Comparison of ENCODE assay signal across 8 mouse cellular contexts in the genomic region with DNA sequence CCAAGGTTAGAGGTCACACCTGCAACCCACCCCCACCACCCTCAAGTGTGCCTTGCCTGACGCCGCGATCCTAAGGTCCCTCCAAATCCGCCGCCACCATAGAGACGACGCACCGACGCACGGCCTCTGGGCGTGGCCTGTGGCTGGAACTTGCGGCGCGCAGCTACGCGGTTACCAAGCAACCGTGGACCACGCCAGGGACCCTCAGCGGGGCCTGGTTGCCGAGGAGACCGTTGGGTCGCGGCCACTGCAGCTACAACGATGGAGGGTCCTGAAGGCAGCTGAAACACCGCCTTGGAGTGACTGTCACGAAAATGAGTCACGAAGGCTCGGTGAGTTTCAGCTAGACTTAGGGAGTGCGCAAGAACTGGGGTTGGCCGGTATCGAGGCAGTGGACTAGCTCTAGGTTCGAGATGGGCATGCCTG. TPM values are rescaled to one million over a fixed set of nuclear protein-coding genes. Genes with fewer than 3 reads are reported as not detected.
DNase-seq lines count a peak whose midpoint lies in the region; ATAC-seq and TF ChIP-seq lines count a peak whose summit lies in the region.

Gene Wdr54 (minus strand): TSS at position 139 of the 426 bp plus-strand sequence.
Gene 1700003E16Rik (plus strand): TSS at position 146 of the 426 bp plus-strand sequence.

- TF ChIP-seq POLR2A in heart, adult 2 months (IDR thresholded peaks at IDR 0.05; ENCODE audit: insufficient read depth, low read depth, low read length) = no peak
- TF ChIP-seq POLR2A in myocyte (IDR thresholded peaks at IDR 0.05; ENCODE audit: insufficient read length, low read depth) = peak; percentile 60

- WGBS in heart, adult 2 months = 2% methylated on average over 32 of the region's 32 CpGs
- WGBS in kidney, embryonic 14.5 days = 1% methylated on average over 32 of the region's 32 CpGs
- WGBS in liver, embryonic 12.5 days (ENCODE audit: insufficient replicate concordance) = 3% methylated on average over 32 of the region's 32 CpGs

- POLR2A ChIA-PET in Patski (lab: Charles Lee) = interaction anchor here (0.7 to 1.6 kb wide), 7 partner anchors 9 to 61 kb away, joined by 3 to 7 read pairs (median 3); partner anchors contain the start of gene Wbp1

- H3K36me3 ChIP-seq in heart, adult 2 months (ENCODE audit: control insufficient read depth, insufficient read depth, low read length) = no peaks in the 10 kb centered on the region
- H3K36me3 ChIP-seq in kidney, embryonic 14.5 days (ENCODE audit: control insufficient read depth, insufficient read depth, low read length) = peaks cover 13% of the 10 kb centered on the region; the same call in 1 of the 2 replicates
- no peaks in the 10 kb centered on the region; the same call in 1 of the 2 replicates for H3K36me3 ChIP-seq in liver, embryonic 12.5 days
- H3K36me3 ChIP-seq in myocyte (ENCODE audit: control insufficient read depth, insufficient read depth) = peaks cover 3% of the 10 kb centered on the region

- no peak within 1 kb of the TSS for H3K27ac ChIP-seq in heart, adult 2 months
- no peak within 1 kb of the TSS for H3K27ac ChIP-seq in kidney, embryonic 14.5 days (ENCODE audit: low read depth, low read length)
- H3K27ac ChIP-seq in liver, embryonic 12.5 days = no peak within 1 kb of the TSS

- H3K4me2 ChIP-seq in kidney, embryonic 14.5 days (replicated peaks; ENCODE audit: low read depth, low read length) = peak within 1 kb of the TSS; percentile 67
- H3K4me2 ChIP-seq in liver, embryonic 12.5 days = peak within 1 kb of the TSS; percentile 84
- H3K4me2 ChIP-seq in myocyte (ENCODE audit: low read depth) = peak within 1 kb of the TSS; percentile 89

- H3K27me3 ChIP-seq in Patski = no peaks in the 10 kb centered on the region
- no peaks in the 10 kb centered on the region for H3K27me3 ChIP-seq in heart, adult 2 months (ENCODE audit: control insufficient read depth, insufficient read depth, low read length)
- H3K27me3 ChIP-seq in kidney, embryonic 14.5 days (ENCODE audit: control insufficient read depth, insufficient read depth, low read length) = peaks cover 9% of the 10 kb centered on the region
- peaks cover 78% of the 10 kb centered on the region for H3K27me3 ChIP-seq in liver, embryonic 12.5 days (replicated peaks)
- peaks cover 5% of the 10 kb centered on the region for H3K27me3 ChIP-seq in myocyte (ENCODE audit: control insufficient read depth, insufficient read depth, insufficient read length)

- peak; percentile 63 for ATAC-seq in Patski
- ATAC-seq in kidney, embryonic 14.5 days (ENCODE audit: low FRiP score, low TSS enrichment) = peak; percentile 92
- 0 out of 2 replicates have a peak, but pooled peaks have one; percentile 40 for ATAC-seq in liver, embryonic 12.5 days

- DNase-seq in 416B (ENCODE audit: low read depth) (peak; percentile 59), Patski (ENCODE audit: low read depth, low spot score) (no peak)
- peak; percentile 97 for DNase-seq in embryo, embryonic 10 days (ENCODE audit: low spot score)
- DNase-seq in heart, adult 2 months = peak; percentile 66 to 75
- peak; percentile 78 for DNase-seq in testis, postnatal 14 days (ENCODE audit: low spot score)

- intact Hi-C loops in heart, adult 2 months (cut with DNase I) = no loop called here

- TF ChIP-seq CTCF in Patski (IDR thresholded peaks at IDR 0.05) = no peak
- TF ChIP-seq CTCF in heart, adult 2 months (IDR thresholded peaks at IDR 0.05) = no peak

- in situ Hi-C loops in Patski (cut with MboI; ENCODE audit: low pct_unique_long_range_greater_than_20kb) = loop anchor here (5.0 kb wide), 3 partner anchors 39 to 244 kb away; partner anchors contain the start of gene Mogs

- peak within 1 kb of the TSS; percentile 53 for H3K9ac ChIP-seq in heart, adult 2 months (ENCODE audit: low read depth, low read length)
- H3K9ac ChIP-seq in kidney, embryonic 14.5 days (ENCODE audit: low read depth, low read length) = peak within 1 kb of the TSS; percentile 40; the same call in 1 of the 2 replicates
- H3K9ac ChIP-seq in liver, embryonic 12.5 days = peak within 1 kb of the TSS; percentile 52

- peaks cover 1% of the 10 kb centered on the region; the same call in 1 of the 2 replicates for H3K4me1 ChIP-seq in heart, adult 2 months (ENCODE audit: control insufficient read depth, insufficient read depth, low read length)
- H3K4me1 ChIP-seq in kidney, embryonic 14.5 days (ENCODE audit: control insufficient read depth, insufficient read depth, low read length) = peaks cover 5% of the 10 kb centered on the region; the same call in 1 of the 2 replicates
- peaks cover 22% of the 10 kb centered on the region for H3K4me1 ChIP-seq in liver, embryonic 12.5 days

- H3K9me3 ChIP-seq in kidney, embryonic 14.5 days (ENCODE audit: control insufficient read depth, low read length) = no peaks in the 10 kb centered on the region
- H3K9me3 ChIP-seq in liver, embryonic 12.5 days (replicated peaks) = no peaks in the 10 kb centered on the region

- H3K4me3 ChIP-seq in heart, adult 2 months = peak within 1 kb of the TSS; percentile 52
- peak within 1 kb of the TSS; percentile 56 for H3K4me3 ChIP-seq in kidney, embryonic 14.5 days (ENCODE audit: low read length)
- H3K4me3 ChIP-seq in liver, embryonic 12.5 days = peak within 1 kb of the TSS; percentile 55
- peak within 1 kb of the TSS; percentile 58 for H3K4me3 ChIP-seq in myocyte

- no peaks in the 10 kb centered on the region for H3K79me2 ChIP-seq in heart, adult 2 months (replicated peaks; ENCODE audit: control insufficient read depth, insufficient read depth, low read length)
- no peaks in the 10 kb centered on the region for H3K79me2 ChIP-seq in myocyte (ENCODE audit: control insufficient read depth, insufficient read depth)

- no peak within 1 kb of the TSS for H3ac ChIP-seq in myocyte (ENCODE audit: control insufficient read depth, insufficient read length)

- no peak for TF ChIP-seq EP300 in heart, adult 2 months (IDR thresholded peaks at IDR 0.05; ENCODE audit: insufficient read depth, low read depth, low read length)

- CTCF ChIA-PET in Patski (lab: Charles Lee) = interaction anchor here (1.3 to 1.9 kb wide), 4 partner anchors 11 to 50 kb away, joined by 3 to 4 read pairs (median 3); no protein-coding TSS in a partner anchor

TF ChIP-seq in myocyte, 11 proteins besides CTCF, POLR2A, EP300 and RAD21:
- peak; percentile 79 for TF ChIP-seq POLR2AphosphoS2 (IDR thresholded peaks at IDR 0.05; ENCODE audit: insufficient read length, low read depth)
- no peak for TF ChIP-seq SRF (IDR thresholded peaks at IDR 0.05; ENCODE audit: control insufficient read depth, insufficient read length, low read depth)
- TF ChIP-seq TCF12 (IDR thresholded peaks at IDR 0.05; ENCODE audit: insufficient read depth, poor library complexity, severe bottlenecking) = no peak
- no peak for TF ChIP-seq REST (IDR thresholded peaks at IDR 0.05; ENCODE audit: insufficient read depth, insufficient read length)
- no peak for TF ChIP-seq CEBPB (IDR thresholded peaks at IDR 0.05; ENCODE audit: insufficient read depth, poor library complexity, severe bottlenecking)
- TF ChIP-seq USF1 (IDR thresholded peaks at IDR 0.05; ENCODE audit: low read depth) = no peak
- peak; percentile 20 for TF ChIP-seq E2F4 (IDR thresholded peaks at IDR 0.05; ENCODE audit: insufficient read depth)

RNA-seq across cellular contexts. Expression of gene Wdr54, which starts in this region (rescaled TPM):
- polyA plus RNA-seq in Patski (2021) (18.9 TPM), myocyte (2012; fragmentation: generic; extraction: Trizol) (12.3 TPM)
- total RNA-seq in heart, adult 2 months (2021) = 1 to 10 TPM in 1 of 2 experiments, under 1 TPM in 1; 0.89 to 1.3 TPM
- 2.1 and 2.7 TPM in 2 replicates for polyA plus RNA-seq in heart, adult 2 months (2012; rRNA removed)
- polyA plus RNA-seq in kidney, embryonic 14.5 days (2014; fragmentation: Nextera tagmentation; extraction: Ambion mirVana) = 6.2 and 8.6 TPM in 2 replicates
- polyA plus RNA-seq in liver, embryonic 12.5 days (2016; fragmentation: Nextera tagmentation; extraction: Ambion mirVana) = 0.81 and 1.1 TPM in 2 replicates

RNA-seq across cellular contexts. Expression of gene 1700003E16Rik, which starts in this region (rescaled TPM):
- polyA plus RNA-seq in Patski (2021) (5.9 TPM), myocyte (2012; fragmentation: generic; extraction: Trizol) (1.9 TPM)
- under 1 TPM; 0.10 to 0.25 TPM for total RNA-seq in heart, adult 2 months (2021)
- polyA plus RNA-seq in heart, adult 2 months (2012; rRNA removed) = 0.53 and 0.57 TPM in 2 replicates
- polyA plus RNA-seq in kidney, embryonic 14.5 days (2014; fragmentation: Nextera tagmentation; extraction: Ambion mirVana) = 0.94 and 0.96 TPM in 2 replicates
- polyA plus RNA-seq in liver, embryonic 12.5 days (2016; fragmentation: Nextera tagmentation; extraction: Ambion mirVana) = 0.19 and 0.35 TPM in 2 replicates

Comparison
In these comparisons a context has a peak if more than half of its experiments do, and no peak if none do; other contexts are left out.
1. ATAC-seq: peak in every context shown above with its lines; median percentile 92 in kidney, embryonic 14.5 days; 63 in Patski; 40 in liver, embryonic 12.5 days.